Mouse (Mus musculus) G1E (cell line): ENCODE results near the gene Tmem255a.

Source experiments
- CTCF ChIP-seq: IDR thresholded peaks from 2 replicates; pipeline ENCODE4 v1.5.1; 2012; ENCODE audit warnings: low read depth, low read length, inconsistent platforms, mixed read lengths
- GATA1 ChIP-seq: IDR thresholded peaks from 2 replicates; pipeline ENCODE4 v1.6.1; 2012; ENCODE audit warnings: borderline replicate concordance, low read length, inconsistent platforms, mixed read lengths

GRCm38 (mm10) chrX:38189552-38190457 lies 62.4 kb downstream of the Tmem255a start, which contains the start of gene Zbtb33:
- TF ChIP-seq CTCF (peak; percentile 27; the same call in 1 of the 2 replicates), GATA1 (no peak)
